Mouse (Mus musculus): ENCODE data around the gene Cnp. TPM values are rescaled to one million over a fixed set of nuclear protein-coding genes. Genes with fewer than 3 reads are reported as not detected.

Gene Cnp
- polyA plus RNA-seq, 1 experiment from 2014 or later: 25.1 TPM

DNA sequence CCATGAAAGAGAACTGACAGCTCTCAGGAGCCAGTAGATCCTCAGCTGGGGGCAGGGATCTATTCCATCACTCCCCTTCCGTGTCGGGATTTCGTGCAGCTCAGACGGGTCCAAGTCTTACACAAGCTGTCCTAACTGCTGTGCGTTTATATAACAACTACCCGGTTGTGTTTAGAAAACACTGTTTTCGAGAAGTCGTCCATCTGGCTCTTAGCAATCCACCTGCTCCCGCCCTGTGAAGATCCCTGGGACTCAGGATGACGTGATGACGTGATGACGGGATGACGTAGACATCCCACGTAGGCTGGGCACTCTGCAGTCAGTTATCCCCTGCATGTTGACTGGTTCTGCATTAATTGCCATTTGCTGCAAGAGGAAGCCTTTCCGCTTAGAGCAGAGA lies 10.4 kb upstream of the Cnp start:
- Histone ChIP-seq H3K4me1 (peaks cover 8% of the 10 kb centered on the region), H3K9me3 (no peaks in the 10 kb centered on the region), H3K27me3 (replicated peaks; ENCODE audit: low read depth, poor library complexity, severe bottlenecking) (no peaks in the 10 kb centered on the region), H3K4me3 (no peak overlapping the region), H3K27ac (replicated peaks) (no peak overlapping the region), H3K36me3 (replicated peaks) (no peaks in the 10 kb centered on the region)
- no peak for DNase-seq (ENCODE audit: low spot score)
- 85% methylated on average over 15 of the region's 15 CpGs for WGBS

DNA sequence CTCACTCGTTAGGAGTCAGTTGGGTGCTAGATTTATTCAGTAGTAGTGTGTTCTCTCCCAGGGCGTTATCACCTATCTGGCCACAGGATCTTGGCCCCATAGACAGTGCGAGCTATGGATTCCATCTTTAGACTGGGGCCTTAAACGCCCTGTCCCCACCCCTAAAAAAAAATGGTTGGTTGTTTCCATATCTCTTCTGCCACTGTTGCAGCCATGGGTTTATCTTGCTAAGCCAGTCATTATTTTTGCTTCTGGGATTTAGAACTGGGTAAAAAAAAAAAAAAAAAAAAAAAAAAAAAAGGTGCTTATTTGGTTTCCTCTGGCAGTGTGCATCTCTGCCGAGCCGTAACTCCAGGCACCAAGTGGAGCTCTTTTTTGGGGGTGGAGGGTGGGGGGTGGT lies 10.0 kb upstream of the Cnp start:
- Histone ChIP-seq H3K4me1 (peaks cover 6% of the 10 kb centered on the region; the same call in 1 of the 2 replicates), H3K4me3 (no peak overlapping the region), H3K36me3 (replicated peaks) (no peaks in the 10 kb centered on the region), H3K9me3 (no peaks in the 10 kb centered on the region), H3K27ac (replicated peaks) (no peak overlapping the region), H3K27me3 (replicated peaks; ENCODE audit: low read depth, poor library complexity, severe bottlenecking) (no peaks in the 10 kb centered on the region)
- no peak for DNase-seq (ENCODE audit: low spot score)
- 88% methylated on average over 6 of the region's 6 CpGs for WGBS

- Histone ChIP-seq H3K4me3 (no peak overlapping the region), H3K4me1 (peaks cover 25% of the 10 kb centered on the region), H3K9me3 (no peaks in the 10 kb centered on the region), H3K27me3 (replicated peaks; ENCODE audit: low read depth, poor library complexity, severe bottlenecking) (peaks cover 17% of the 10 kb centered on the region), H3K36me3 (replicated peaks) (no peaks in the 10 kb centered on the region), H3K27ac (replicated peaks) (no peak overlapping the region)
- 84% methylated on average over 5 of the region's 5 CpGs for WGBS
- DNase-seq (ENCODE audit: low spot score): no peak
Measured at GRCm38 (mm10) chr11:100567229-100567628, 7.5 kb upstream of the Cnp start.

- DNase-seq (ENCODE audit: low spot score): no peak
- WGBS: 69% methylated on average over 9 of the region's 9 CpGs
- peaks cover 23% of the 10 kb centered on the region for H3K27me3 ChIP-seq (replicated peaks; ENCODE audit: low read depth, poor library complexity, severe bottlenecking)
- no peak overlapping the region for H3K4me3 ChIP-seq
- no peak overlapping the region for H3K27ac ChIP-seq (replicated peaks)
- H3K9me3 ChIP-seq: no peaks in the 10 kb centered on the region
- H3K4me1 ChIP-seq: peaks cover 25% of the 10 kb centered on the region
- H3K36me3 ChIP-seq (replicated peaks): no peaks in the 10 kb centered on the region
Measured at GRCm38 (mm10) chr11:100567815-100568245, 6.9 kb upstream of the Cnp start.

- no peak for DNase-seq (ENCODE audit: low spot score)
- H3K4me1 ChIP-seq: peaks cover 25% of the 10 kb centered on the region
- 81% methylated on average over 8 of the region's 8 CpGs for WGBS
Measured at GRCm38 (mm10) chr11:100568692-100569091, 6.0 kb upstream of the Cnp start.

DNA sequence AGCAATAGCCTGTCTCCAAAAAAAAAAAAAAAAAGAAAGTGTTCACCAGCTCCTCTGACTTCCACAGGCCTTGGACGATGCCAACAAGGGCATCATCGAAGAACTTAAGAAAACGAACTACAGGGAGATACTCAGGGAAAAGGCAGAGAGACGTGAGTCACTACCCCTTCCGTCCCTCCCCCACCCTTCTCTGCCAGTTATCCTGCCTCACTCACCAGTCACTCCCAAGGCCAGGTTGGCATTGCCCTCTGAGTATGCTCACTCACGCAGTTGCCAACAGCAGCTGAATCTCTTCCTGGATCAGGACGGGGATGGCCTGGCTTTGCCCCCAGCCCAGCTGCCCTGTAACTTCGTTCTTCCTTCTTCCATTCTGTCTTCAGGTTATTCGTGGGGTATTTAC lies 4.9 kb upstream of the Cnp start:
- peaks cover 28% of the 10 kb centered on the region for H3K4me1 ChIP-seq
- DNase-seq (ENCODE audit: low spot score): no peak
- no peak overlapping the region for H3K27ac ChIP-seq (replicated peaks)
- WGBS: 68% methylated on average over 9 of the region's 9 CpGs
- peaks cover 26% of the 10 kb centered on the region for H3K27me3 ChIP-seq (replicated peaks; ENCODE audit: low read depth, poor library complexity, severe bottlenecking)
- no peaks in the 10 kb centered on the region for H3K9me3 ChIP-seq
- no peak overlapping the region for H3K4me3 ChIP-seq
- no peaks in the 10 kb centered on the region for H3K36me3 ChIP-seq (replicated peaks)

More at GRCm38 (mm10) chr11:100568692-100569091, 6.0 kb upstream of the Cnp start:
- Histone ChIP-seq H3K9me3 (no peaks in the 10 kb centered on the region), H3K4me3 (no peak overlapping the region), H3K27me3 (replicated peaks; ENCODE audit: low read depth, poor library complexity, severe bottlenecking) (peaks cover 26% of the 10 kb centered on the region), H3K36me3 (replicated peaks) (no peaks in the 10 kb centered on the region), H3K27ac (replicated peaks) (no peak overlapping the region)

- no peaks in the 10 kb centered on the region for H3K36me3 ChIP-seq (replicated peaks)
- peak overlapping the region; percentile 30 for H3K4me3 ChIP-seq
- DNase-seq (ENCODE audit: low spot score): peak; percentile 77
- H3K27me3 ChIP-seq (replicated peaks; ENCODE audit: low read depth, poor library complexity, severe bottlenecking): peaks cover 30% of the 10 kb centered on the region
- no peaks in the 10 kb centered on the region for H3K9me3 ChIP-seq
- H3K27ac ChIP-seq (replicated peaks): no peak overlapping the region
- H3K4me1 ChIP-seq: peaks cover 36% of the 10 kb centered on the region
- WGBS: 16% methylated on average over 8 of the region's 8 CpGs
Measured at GRCm38 (mm10) chr11:100570430-100571201, 4.1 kb upstream of the Cnp start.

GRCm38 (mm10) chr11:100571202-100571567 lies 3.5 kb upstream of the Cnp start:
- Histone ChIP-seq H3K9me3 (no peaks in the 10 kb centered on the region), H3K27ac (replicated peaks) (no peak overlapping the region; the same call in 1 of the 2 replicates), H3K36me3 (replicated peaks) (peaks cover under 1% of the 10 kb centered on the region), H3K4me3 (peak overlapping the region; percentile 30), H3K4me1 (peaks cover 42% of the 10 kb centered on the region), H3K27me3 (replicated peaks; ENCODE audit: low read depth, poor library complexity, severe bottlenecking) (peaks cover 35% of the 10 kb centered on the region)
- 15% methylated on average over 16 of the region's 16 CpGs for WGBS
- DNase-seq (ENCODE audit: low spot score): peak; percentile 21

- H3K4me3 ChIP-seq: peak overlapping the region; percentile 79
- DNase-seq (ENCODE audit: low spot score): no peak
- H3K4me1 ChIP-seq: peaks cover 37% of the 10 kb centered on the region
- no peaks in the 10 kb centered on the region for H3K9me3 ChIP-seq
- H3K27ac ChIP-seq (replicated peaks): peak overlapping the region; percentile 84; the same call in 1 of the 2 replicates
- peaks cover 28% of the 10 kb centered on the region for H3K36me3 ChIP-seq (replicated peaks)
- peaks cover 41% of the 10 kb centered on the region for H3K27me3 ChIP-seq (replicated peaks; ENCODE audit: low read depth, poor library complexity, severe bottlenecking)
- 91% methylated on average over 3 of the region's 3 CpGs for WGBS
Measured at GRCm38 (mm10) chr11:100574188-100574587, 516 bp upstream of the Cnp start.

GRCm38 (mm10) chr11:100575484-100575855 lies 766 bp downstream of the Cnp start:
- H3K4me3 ChIP-seq: peak overlapping the region; percentile 79
- peak overlapping the region; percentile 84 for H3K27ac ChIP-seq (replicated peaks)
- peaks cover 30% of the 10 kb centered on the region for H3K4me1 ChIP-seq
- peaks cover 41% of the 10 kb centered on the region for H3K27me3 ChIP-seq (replicated peaks; ENCODE audit: low read depth, poor library complexity, severe bottlenecking)
- WGBS: 26% methylated on average over 2 of the region's 2 CpGs
- peaks cover 41% of the 10 kb centered on the region for H3K36me3 ChIP-seq (replicated peaks)
- H3K9me3 ChIP-seq: no peaks in the 10 kb centered on the region
- peak; percentile 24 for DNase-seq (ENCODE audit: low spot score)

DNA sequence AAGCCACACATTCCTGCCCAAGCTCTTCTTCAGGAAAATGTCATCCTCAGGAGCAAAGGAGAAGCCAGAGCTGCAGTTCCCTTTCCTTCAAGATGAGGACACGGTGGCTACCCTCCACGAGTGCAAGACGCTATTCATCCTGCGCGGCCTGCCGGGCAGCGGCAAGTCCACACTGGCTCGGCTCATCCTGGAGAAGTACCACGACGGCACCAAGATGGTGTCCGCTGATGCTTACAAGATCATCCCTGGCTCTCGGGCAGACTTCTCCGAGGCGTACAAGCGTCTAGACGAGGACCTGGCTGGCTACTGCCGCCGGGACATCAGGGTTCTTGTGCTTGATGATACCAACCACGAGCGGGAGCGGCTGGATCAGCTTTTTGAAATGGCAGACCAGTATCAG lies 1.6 kb downstream of the Cnp start:
- DNase-seq (ENCODE audit: low spot score): no peak
- no peaks in the 10 kb centered on the region for H3K9me3 ChIP-seq
- H3K27me3 ChIP-seq (replicated peaks; ENCODE audit: low read depth, poor library complexity, severe bottlenecking): peaks cover 34% of the 10 kb centered on the region
- 0 out of 2 replicates have a peak overlapping the region, but pooled peaks have one; percentile 19 for H3K27ac ChIP-seq (replicated peaks)
- H3K4me3 ChIP-seq: peak overlapping the region; percentile 79; the same call in 1 of the 2 replicates
- peaks cover 49% of the 10 kb centered on the region for H3K36me3 ChIP-seq (replicated peaks)
- H3K4me1 ChIP-seq: peaks cover 22% of the 10 kb centered on the region
- 68% methylated on average over 21 of the region's 21 CpGs for WGBS

- H3K27ac ChIP-seq (replicated peaks): no peak overlapping the region
- H3K27me3 ChIP-seq (replicated peaks; ENCODE audit: low read depth, poor library complexity, severe bottlenecking): peaks cover 16% of the 10 kb centered on the region
- peaks cover 67% of the 10 kb centered on the region for H3K36me3 ChIP-seq (replicated peaks)
- H3K4me1 ChIP-seq: peaks cover 17% of the 10 kb centered on the region
- WGBS: 86% methylated on average over 8 of the region's 8 CpGs
- H3K4me3 ChIP-seq: no peak overlapping the region
- no peak for DNase-seq (ENCODE audit: low spot score)
- H3K9me3 ChIP-seq: no peaks in the 10 kb centered on the region
Measured at GRCm38 (mm10) chr11:100577852-100578599, 3.3 kb downstream of the Cnp start.

Data from embryonic facial prominence, embryonic 10.5 days (tissue).